Mouse (Mus musculus): ENCODE measurements around the gene Trp53inp2. TPM values are rescaled to one million over a fixed set of nuclear protein-coding genes. Genes with fewer than 3 reads are reported as not detected.

Gene Trp53inp2
- polyA plus RNA-seq, 2 experiments, result 15.5 to 26.8 TPM

GRCm38 (mm10) chr2:155436445-155436844 is 55.6 kb downstream of the Trp53inp2 start:
- Histone ChIP-seq H3K4me2 (replicated peaks; ENCODE audit: low read depth, low read length, severe bottlenecking) (no peak overlapping the region), H3K4me1 (ENCODE audit: control insufficient read depth, insufficient read depth, low read length) (no peaks in the 10 kb centered on the region), H3K36me3 (ENCODE audit: control insufficient read depth, insufficient read depth, low read length) (peaks cover 49% of the 10 kb centered on the region), H3K9ac (ENCODE audit: low read depth, low read length, severe bottlenecking) (no peak overlapping the region), H3K9me3 (ENCODE audit: control insufficient read depth, low read length) (no peaks in the 10 kb centered on the region), H3K27me3 (ENCODE audit: control insufficient read depth, insufficient read depth, low read length) (no peaks in the 10 kb centered on the region), H3K27ac (replicated peaks; ENCODE audit: low read depth, low read length) (no peak overlapping the region), H3K4me3 (replicated peaks; ENCODE audit: low read length) (no peak overlapping the region)
- TF ChIP-seq POLR2A (IDR thresholded peaks at IDR 0.05; ENCODE audit: borderline replicate concordance, extremely low read depth, insufficient read depth, insufficient read length), result no peak
- ATAC-seq (ENCODE audit: low FRiP score, low read depth), result no peak
- DNase-seq (ENCODE audit: low spot score), result no peak

MicroRNAs within 50 kb of the gene (microRNA counts, 519-probe panel; counts per million panel counts)
- microRNA mmu-miR-695, result 1,940 counts per million, percentile 24 among the panel's probes with 10 or more counts

Small RNA genes within 50 kb of the gene (microRNA-seq; reads per million reads assigned to microRNA genes)
- gene Mir695, result not detected

Other genes with a start within 250 kb of the Trp53inp2 start
- gene Itch, start 247.6 kb upstream of the Trp53inp2 start, polyA plus RNA-seq (2012; rRNA removed), result 30.2 and 31.1 TPM in 2 replicates
- gene Itch, start 247.6 kb upstream of the Trp53inp2 start, polyA plus RNA-seq (2014; fragmentation: Nextera tagmentation; extraction: Ambion mirVana), result 49.8 and 54.6 TPM in 2 replicates
- gene Dynlrb1, start 144.5 kb upstream of the Trp53inp2 start, polyA plus RNA-seq (2012; rRNA removed), result 476 and 534 TPM in 2 replicates
- 501 and 509 TPM in 2 replicates for gene Dynlrb1, start 144.5 kb upstream of the Trp53inp2 start, polyA plus RNA-seq (2014; fragmentation: Nextera tagmentation; extraction: Ambion mirVana)
- 129 and 134 TPM in 2 replicates for gene Map1lc3a, start 104.8 kb upstream of the Trp53inp2 start, polyA plus RNA-seq (2012; rRNA removed)
- 233 TPM in 2 replicates for gene Map1lc3a, start 104.8 kb upstream of the Trp53inp2 start, polyA plus RNA-seq (2014; fragmentation: Nextera tagmentation; extraction: Ambion mirVana)
- 50.7 and 66.4 TPM in 2 replicates for gene Pigu, start 23.6 kb upstream of the Trp53inp2 start, polyA plus RNA-seq (2012; rRNA removed)
- gene Pigu, start 23.6 kb upstream of the Trp53inp2 start, polyA plus RNA-seq (2014; fragmentation: Nextera tagmentation; extraction: Ambion mirVana), result 43.8 and 49.4 TPM in 2 replicates
- 45.4 and 54.2 TPM in 2 replicates for gene Ncoa6, start 92.8 kb downstream of the Trp53inp2 start, polyA plus RNA-seq (2012; rRNA removed)
- 26.9 and 31.1 TPM in 2 replicates for gene Ncoa6, start 92.8 kb downstream of the Trp53inp2 start, polyA plus RNA-seq (2014; fragmentation: Nextera tagmentation; extraction: Ambion mirVana)
- 13.3 and 14.8 TPM in 2 replicates for gene Acss2, start 136.9 kb downstream of the Trp53inp2 start, polyA plus RNA-seq (2012; rRNA removed)
- gene Acss2, start 136.9 kb downstream of the Trp53inp2 start, polyA plus RNA-seq (2014; fragmentation: Nextera tagmentation; extraction: Ambion mirVana), result 15.0 and 15.8 TPM in 2 replicates
- 18.0 and 32.5 TPM in 2 replicates for gene Ggt7, start 137.2 kb downstream of the Trp53inp2 start, polyA plus RNA-seq (2012; rRNA removed)
- gene Ggt7, start 137.2 kb downstream of the Trp53inp2 start, polyA plus RNA-seq (2014; fragmentation: Nextera tagmentation; extraction: Ambion mirVana), result 3.7 and 4.4 TPM in 2 replicates
- gene Gss, start 211.8 kb downstream of the Trp53inp2 start, polyA plus RNA-seq (2012; rRNA removed), result 16.3 and 21.3 TPM in 2 replicates
- gene Gss, start 211.8 kb downstream of the Trp53inp2 start, polyA plus RNA-seq (2014; fragmentation: Nextera tagmentation; extraction: Ambion mirVana), result 24.9 and 28.7 TPM in 2 replicates
- gene Myh7b, start 230.2 kb downstream of the Trp53inp2 start, polyA plus RNA-seq (2012; rRNA removed), result 21.9 and 27.0 TPM in 2 replicates
- gene Myh7b, start 230.2 kb downstream of the Trp53inp2 start, polyA plus RNA-seq (2014; fragmentation: Nextera tagmentation; extraction: Ambion mirVana), result 3.6 and 5.0 TPM in 2 replicates

Data from limb, embryonic 14.5 days (tissue).